ENCODE assay signal across 17 mouse cellular contexts in the genomic region with DNA sequence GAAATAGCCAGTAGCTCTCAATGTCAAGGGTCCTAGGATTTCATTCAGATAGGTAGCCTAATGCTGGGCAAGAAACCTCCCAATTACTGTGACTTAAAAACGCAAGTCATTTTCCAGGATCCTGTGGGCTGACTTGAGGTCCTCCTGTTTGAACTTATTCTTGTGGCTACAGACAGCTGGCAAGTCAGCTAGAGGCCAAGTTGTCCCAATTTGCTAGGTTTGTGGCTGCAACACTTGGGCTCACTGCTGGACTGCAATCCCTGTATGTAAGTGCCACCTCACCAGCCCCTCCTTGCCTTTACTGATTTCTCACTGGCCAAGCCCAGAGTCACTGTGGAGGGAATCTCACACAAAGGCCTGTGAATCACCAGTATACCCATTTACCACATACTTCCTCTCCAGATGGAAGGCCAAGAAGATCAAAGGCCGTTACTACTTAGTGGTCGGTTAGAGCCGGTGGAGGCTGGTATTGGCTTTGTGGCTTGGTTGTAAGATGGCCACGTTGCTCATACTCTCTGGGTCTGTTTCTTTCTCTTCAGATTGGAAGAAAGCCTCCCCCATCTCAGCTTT. TPM values are rescaled to one million over a fixed set of nuclear protein-coding genes. Genes with fewer than 3 reads are reported as not detected.
DNase-seq lines count a peak whose midpoint lies in the region; ATAC-seq and TF ChIP-seq lines count a peak whose summit lies in the region.
"Had no signal": no experiment of that assay in that cellular context is flagged by ENCODE, and none has a peak within 500 bp of the region (broad histone marks: within the 10 kb centered on the region; RNA-seq: fewer than 3 reads in every experiment).

No protein-coding gene starts in this region.

- H3K27me3 ChIP-seq in C2C12 (ENCODE audit: control insufficient read depth, insufficient read depth, insufficient read length) = no peaks in the 10 kb centered on the region
- peaks cover 91% of the 10 kb centered on the region for H3K27me3 ChIP-seq in megakaryocyte, embryonic 14.5 days (replicated peaks)
- H3K27me3 ChIP-seq in hindbrain, embryonic 13.5 days = no peaks in the 10 kb centered on the region
- H3K27me3 ChIP-seq: embryonic facial prominence, embryonic 12.5 days; limb, embryonic 13.5 days had no signal

- WGBS in hindbrain, embryonic 13.5 days = 89% methylated on average over 5 of the region's 5 CpGs

- no peak overlapping the region for H3K9ac ChIP-seq in hindbrain, embryonic 13.5 days
- H3K9ac ChIP-seq: embryonic facial prominence, embryonic 12.5 days; limb, embryonic 13.5 days had no signal

- peaks cover 42% of the 10 kb centered on the region for H3K4me1 ChIP-seq in megakaryocyte, embryonic 14.5 days
- H3K4me1 ChIP-seq in hindbrain, embryonic 13.5 days (replicated peaks) = peaks cover 46% of the 10 kb centered on the region

- H3K79me2 ChIP-seq in C2C12 (ENCODE audit: control insufficient read depth, insufficient read depth) = peaks cover 69% of the 10 kb centered on the region

- DNase-seq in 3T3-L1 (ENCODE audit: low read depth, low spot score) = peak; percentile 91
- DNase-seq in c-Kit-positive CD71-negative TER-119-negative erythroid progenitor cells, embryonic 14.5 days (ENCODE audit: low read depth) = peak; percentile 42
- DNase-seq in cerebellum, adult 18-20 months = no peak
- no peak for DNase-seq in adrenal gland, adult 2 months
- DNase-seq in heart, adult 9 months (ENCODE audit: low spot score in 2 of 2) = no peak
- DNase-seq: cerebellum, adult 2 months; gastrocnemius, postnatal 14 days; heart, postnatal 10 days; kidney, adult 18-20 months; kidney, postnatal 10 days; right cerebral cortex, postnatal 4 days; thymus, postnatal 36 days had no signal

- no peak overlapping the region for H3K4me2 ChIP-seq in hindbrain, embryonic 13.5 days
- H3K4me2 ChIP-seq: embryonic facial prominence, embryonic 12.5 days; limb, embryonic 13.5 days had no signal

- no peak overlapping the region for H3K4me3 ChIP-seq in C2C12 (ENCODE audit: insufficient read depth, poor library complexity, severe bottlenecking)
- peak overlapping the region; percentile 44 for H3K4me3 ChIP-seq in megakaryocyte, embryonic 14.5 days (replicated peaks)
- no peak overlapping the region for H3K4me3 ChIP-seq in hindbrain, embryonic 13.5 days
- H3K4me3 ChIP-seq: embryonic facial prominence, embryonic 12.5 days; limb, embryonic 13.5 days had no signal

- H3K27ac ChIP-seq in hindbrain, embryonic 13.5 days = no peak overlapping the region
- H3K27ac ChIP-seq: embryonic facial prominence, embryonic 12.5 days; limb, embryonic 13.5 days had no signal

- no peak for ATAC-seq in hindbrain, embryonic 13.5 days (ENCODE audit: low FRiP score)

- H3K79me3 ChIP-seq in C2C12 (ENCODE audit: low read depth) = peaks cover 32% of the 10 kb centered on the region

- H3ac ChIP-seq in C2C12 (ENCODE audit: control insufficient read depth, insufficient read length, low read depth) = no peak overlapping the region

- no peaks in the 10 kb centered on the region for H3K36me3 ChIP-seq in C2C12 (ENCODE audit: control insufficient read depth, insufficient read depth)
- H3K36me3 ChIP-seq in megakaryocyte, embryonic 14.5 days (replicated peaks; ENCODE audit: low read length) = no peaks in the 10 kb centered on the region
- H3K36me3 ChIP-seq in hindbrain, embryonic 13.5 days = 0 out of 2 replicates have a peak, but pooled peaks cover 9% of the 10 kb centered on the region
- H3K36me3 ChIP-seq: embryonic facial prominence, embryonic 12.5 days; limb, embryonic 13.5 days had no signal

- TF ChIP-seq CTCF in C2C12 (IDR thresholded peaks at IDR 0.05; ENCODE audit: control insufficient read depth, insufficient read depth, insufficient read length) = no peak

- H3K9me3 ChIP-seq in megakaryocyte, embryonic 14.5 days = no peaks in the 10 kb centered on the region
- no peaks in the 10 kb centered on the region for H3K9me3 ChIP-seq in hindbrain, embryonic 13.5 days
- H3K9me3 ChIP-seq: embryonic facial prominence, embryonic 12.5 days; limb, embryonic 13.5 days had no signal

TF ChIP-seq in C2C12, 6 proteins besides CTCF, POLR2A, EP300 and RAD21:
- TF ChIP-seq MYOD1 (IDR thresholded peaks at IDR 0.05; ENCODE audit: control insufficient read depth, insufficient read length, low read depth) (peak; percentile 32), FOSL1 (IDR thresholded peaks at IDR 0.05; ENCODE audit: insufficient read depth, low read length, poor library complexity, severe bottlenecking) (no peak), MAX (IDR thresholded peaks at IDR 0.05) (peak; percentile 30)

RNA-seq across cellular contexts. Expression of a gene that starts 8.6 kb away (rescaled TPM):
- polyA plus RNA-seq in C2C12 (2012; fragmentation: generic; extraction: Trizol) = 9.9 TPM
- polyA plus RNA-seq in megakaryocyte, embryonic 14.5 days (2012; ENCODE audit: insufficient read depth, low replicate concordance) = 0.37 and 1.5 TPM in 2 replicates
- total RNA-seq in adrenal gland, adult 2 months (2021) = 10 to 100 TPM; 22.0 to 27.6 TPM
- 22.9 and 28.7 TPM in 2 replicates for polyA plus RNA-seq in adrenal gland, adult 2 months (2012; rRNA removed)
- polyA plus RNA-seq in hindbrain, embryonic 13.5 days (2015; fragmentation: Nextera tagmentation; extraction: Ambion mirVana) = 46.4 and 50.3 TPM in 2 replicates

RNA-seq across cellular contexts. Expression of a gene that starts 18.5 kb away (rescaled TPM):
- polyA plus RNA-seq in C2C12 (2012; fragmentation: generic; extraction: Trizol) = 12.7 TPM
- 13.4 TPM in 1 of 2 replicates, not detected in the other for polyA plus RNA-seq in megakaryocyte, embryonic 14.5 days (2012; ENCODE audit: insufficient read depth, low replicate concordance)
- total RNA-seq in adrenal gland, adult 2 months (2021) = 10 to 100 TPM; 15.0 to 18.8 TPM
- polyA plus RNA-seq in adrenal gland, adult 2 months (2012; rRNA removed) = 23.4 and 28.1 TPM in 2 replicates
- 12.4 and 15.8 TPM in 2 replicates for polyA plus RNA-seq in hindbrain, embryonic 13.5 days (2015; fragmentation: Nextera tagmentation; extraction: Ambion mirVana)

RNA-seq across cellular contexts. Expression of a gene that starts 59.3 kb away (rescaled TPM):
- 18.0 TPM for polyA plus RNA-seq in C2C12 (2012; fragmentation: generic; extraction: Trizol)
- 6.5 and 7.7 TPM in 2 replicates for polyA plus RNA-seq in megakaryocyte, embryonic 14.5 days (2012; ENCODE audit: insufficient read depth, low replicate concordance)
- total RNA-seq in adrenal gland, adult 2 months (2021) = 10 to 100 TPM; 20.8 to 30.0 TPM
- polyA plus RNA-seq in adrenal gland, adult 2 months (2012; rRNA removed) = 18.4 and 28.0 TPM in 2 replicates
- polyA plus RNA-seq in hindbrain, embryonic 13.5 days (2015; fragmentation: Nextera tagmentation; extraction: Ambion mirVana) = 24.0 and 28.8 TPM in 2 replicates

RNA-seq across cellular contexts. Expression of a gene that starts 59.7 kb away (rescaled TPM):
- 10.8 TPM for polyA plus RNA-seq in C2C12 (2012; fragmentation: generic; extraction: Trizol)
- 5.8 and 6.8 TPM in 2 replicates for polyA plus RNA-seq in megakaryocyte, embryonic 14.5 days (2012; ENCODE audit: insufficient read depth, low replicate concordance)
- 10 to 100 TPM; 37.4 to 48.5 TPM for total RNA-seq in adrenal gland, adult 2 months (2021)
- polyA plus RNA-seq in adrenal gland, adult 2 months (2012; rRNA removed) = 15.8 and 17.6 TPM in 2 replicates
- 106 and 110 TPM in 2 replicates for polyA plus RNA-seq in hindbrain, embryonic 13.5 days (2015; fragmentation: Nextera tagmentation; extraction: Ambion mirVana)

Comparison
In these comparisons a context has a peak if more than half of its experiments do, and no peak if none do; other contexts are left out.
1. DNase-seq: peak in 3T3-L1 (single experiment) and c-Kit-positive CD71-negative TER-119-negative erythroid progenitor cells, embryonic 14.5 days (single experiment); none in cerebellum, adult 18-20 months (0 of 2), adrenal gland, adult 2 months (single experiment) and heart, adult 9 months (0 of 2).